Mouse (Mus musculus) urinary bladder, adult 2 months (tissue): ENCODE data around the gene Gjb1. TPM values are rescaled to one million over a fixed set of nuclear protein-coding genes. Genes with fewer than 3 reads are reported as not detected.
A peak's percentile ranks its signal among the peaks of the same experiment; 100 is the strongest.
"Not testable (repeated sequence)": the region's sequence is repeated elsewhere in the genome, so short reads cannot be mapped to it uniquely, and the experiment has no call there.

Experiments
- DNase-seq: peaks from one replicate; pipeline ENCODE4 v3.0.0; 2022; ENCODE audit warnings: low spot score
- polyA plus RNA-seq: library from polyadenylated mRNA; depleted of rRNA; stranded (reverse); fragments of >200 nt; gene quantifications from 2 replicates; pipeline ENCODE4 v1.2.3, GENCODE M21; 2012; rRNA removed

The Gjb1 gene
- polyA plus RNA-seq, result 0.07 and 0.21 TPM in 2 replicates

DNA sequence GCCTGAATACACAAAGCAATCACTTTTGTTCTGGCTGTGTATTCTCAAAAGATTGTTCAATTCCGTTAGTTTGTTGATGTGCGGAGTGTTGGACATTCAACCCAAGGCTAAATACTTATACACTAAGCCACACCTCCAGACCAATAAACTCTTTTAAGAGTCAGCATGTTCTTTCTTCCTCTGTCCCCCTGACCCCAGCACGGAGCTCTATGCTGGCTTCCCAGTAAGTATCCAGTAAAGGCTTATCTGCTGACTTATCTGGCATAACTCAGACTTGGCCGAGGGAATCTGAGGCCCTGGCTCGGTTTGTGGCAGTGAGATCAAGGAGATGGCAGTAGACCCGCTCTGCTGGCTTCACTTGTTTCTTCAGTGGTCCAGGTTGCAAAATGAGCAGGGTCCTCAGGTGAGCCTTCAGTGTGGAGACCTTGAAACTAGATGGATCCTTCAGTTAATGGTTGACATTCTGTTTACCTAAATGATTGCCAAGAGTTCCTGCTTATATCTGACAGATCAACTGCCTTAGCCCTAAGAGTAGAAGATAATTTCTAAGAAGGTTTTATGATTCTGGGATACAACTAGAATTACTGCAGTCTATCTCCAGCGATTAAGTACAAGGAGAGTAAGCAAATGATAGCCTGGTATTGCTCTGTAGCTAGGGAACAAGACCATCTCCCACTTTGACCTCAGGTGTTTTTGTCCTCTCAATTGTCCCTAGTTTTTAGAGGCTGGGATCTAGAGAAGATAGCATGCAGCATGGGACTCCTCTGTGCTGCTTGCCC, at the start of gene Gjb1:
Gjb1 (plus strand) TSS at position 189 of the 779 bp plus-strand sequence.
- no peak for DNase-seq

DNA sequence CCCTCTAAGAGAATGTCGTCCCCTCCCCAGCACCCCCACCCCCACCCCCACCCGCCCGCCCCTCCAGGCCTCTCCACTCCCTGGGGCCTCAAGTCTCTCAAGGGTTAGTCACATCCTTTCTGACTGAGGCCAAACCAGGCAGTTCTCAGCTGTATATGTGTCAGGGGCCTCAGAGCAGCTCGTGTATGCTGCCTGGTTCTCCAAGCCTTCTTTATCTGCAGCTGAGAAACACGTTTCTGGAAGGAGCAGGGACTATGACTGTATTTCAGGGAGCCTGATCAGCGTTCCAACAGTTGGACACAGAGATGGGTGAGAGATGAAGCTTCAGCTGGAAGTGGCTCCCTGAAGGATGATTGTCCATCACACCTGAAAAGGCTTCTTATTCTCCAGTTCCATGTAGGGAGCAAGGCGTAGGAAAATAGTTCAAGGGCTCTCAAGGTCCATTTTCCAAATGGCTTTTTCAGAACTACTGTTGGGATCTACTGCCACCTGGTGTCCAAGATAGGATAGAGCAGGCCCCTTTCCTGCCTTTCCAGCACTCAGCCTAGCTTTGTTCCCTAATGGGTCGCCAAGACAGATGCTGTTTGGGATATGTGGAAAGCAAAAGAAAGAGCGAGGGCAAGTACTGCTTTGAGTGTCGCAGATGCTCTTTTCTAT, 46.7 kb upstream of the Gjb1 start:
- peak; percentile 20 for DNase-seq

DNA sequence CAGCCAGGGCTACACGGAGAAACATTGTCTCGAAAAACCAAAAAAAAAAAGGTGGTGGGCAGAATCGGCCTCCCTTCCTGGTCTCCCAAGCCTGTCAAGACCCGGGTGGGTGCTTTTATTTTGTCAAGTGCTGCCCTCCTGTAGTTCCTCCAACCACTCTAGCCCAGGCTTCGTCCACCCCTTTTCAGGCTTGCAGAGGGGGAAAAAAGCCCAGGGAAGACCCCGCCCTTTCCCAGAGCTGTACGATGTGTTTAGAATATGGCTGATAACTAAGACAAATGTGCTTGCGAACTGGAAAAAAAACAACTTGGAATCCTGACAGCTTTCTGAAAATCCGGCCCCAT, 44.2 kb upstream of the Gjb1 start:
- DNase-seq, result no peak

GRCm38 (mm10) chrX:101332375-101333211, 43.6 kb upstream of the Gjb1 start:
- peak; percentile 67 for DNase-seq

DNA sequence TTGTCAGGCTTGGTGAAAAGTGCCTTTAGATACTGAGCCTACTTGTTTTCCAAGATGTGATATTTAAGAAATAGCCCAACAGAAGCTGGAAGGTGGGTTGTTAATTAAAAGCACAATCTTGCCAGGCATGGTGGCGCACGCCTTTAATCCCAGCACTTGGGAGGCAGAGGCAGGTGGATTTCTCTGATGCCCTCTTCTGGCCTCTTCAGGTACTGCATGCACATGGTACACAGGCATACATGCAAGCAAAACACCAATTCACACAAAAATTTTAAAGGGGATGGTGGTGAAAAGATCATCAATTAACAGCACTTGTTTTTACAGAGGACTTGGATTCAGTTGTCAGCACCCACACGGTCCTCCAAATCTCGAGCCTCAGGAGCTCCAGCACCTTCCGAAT, 41.6 kb upstream of the Gjb1 start:
- no peak for DNase-seq

- no peak for DNase-seq
These were observed 37.5 kb upstream of the Gjb1 start for GRCm38 (mm10) chrX:101338666-101339065.

- DNase-seq, result not testable (repeated sequence)
These were observed 33.3 kb upstream of the Gjb1 start for GRCm38 (mm10) chrX:101342837-101343236.

- no peak for DNase-seq
These were observed 30.7 kb upstream of the Gjb1 start for GRCm38 (mm10) chrX:101345456-101345855.

DNA sequence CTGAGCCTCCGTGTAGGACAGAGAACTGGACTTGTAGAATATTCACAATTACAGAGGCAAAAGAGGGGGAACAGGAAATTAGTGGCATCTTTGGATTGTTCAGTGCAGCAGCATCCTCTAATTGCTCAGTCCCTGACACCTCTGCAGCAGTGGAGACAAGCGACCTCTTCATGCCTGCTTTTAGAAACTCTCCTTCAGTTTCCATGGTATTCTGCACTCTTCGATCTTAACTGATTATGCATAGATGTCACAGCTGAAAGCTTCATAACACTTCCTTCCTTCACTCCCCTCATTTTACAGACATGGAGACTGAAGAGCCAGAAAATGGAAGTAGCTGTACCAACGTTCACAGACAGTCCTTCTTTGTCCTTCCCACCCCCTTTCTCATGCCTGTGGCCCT, 29.7 kb upstream of the Gjb1 start:
- no peak for DNase-seq

GRCm38 (mm10) chrX:101351188-101351587, 25.0 kb upstream of the Gjb1 start:
- DNase-seq, result no peak

DNA sequence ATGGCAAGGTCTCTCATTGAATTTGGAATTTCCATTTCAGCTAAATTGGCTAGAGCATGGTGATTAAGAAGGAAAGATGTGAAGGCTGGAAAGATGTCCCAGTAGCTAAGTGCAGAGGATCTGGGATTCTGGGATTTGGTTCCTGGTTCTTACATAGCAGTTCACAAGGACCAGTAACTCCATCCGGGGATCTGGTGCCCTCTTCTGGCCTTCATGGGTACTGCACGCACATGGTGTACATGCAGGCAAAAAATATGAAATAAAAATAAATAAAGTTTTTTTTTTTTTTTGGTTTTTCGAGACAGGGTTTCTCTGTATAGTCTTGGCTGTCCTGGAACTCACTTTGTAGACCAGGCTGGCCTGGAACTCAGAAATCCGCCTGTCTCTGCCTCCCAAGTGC, 17.3 kb upstream of the Gjb1 start:
- DNase-seq, result not testable (repeated sequence)

- no peak for DNase-seq
These were observed 7.2 kb upstream of the Gjb1 start for GRCm38 (mm10) chrX:101369001-101369400.

DNA sequence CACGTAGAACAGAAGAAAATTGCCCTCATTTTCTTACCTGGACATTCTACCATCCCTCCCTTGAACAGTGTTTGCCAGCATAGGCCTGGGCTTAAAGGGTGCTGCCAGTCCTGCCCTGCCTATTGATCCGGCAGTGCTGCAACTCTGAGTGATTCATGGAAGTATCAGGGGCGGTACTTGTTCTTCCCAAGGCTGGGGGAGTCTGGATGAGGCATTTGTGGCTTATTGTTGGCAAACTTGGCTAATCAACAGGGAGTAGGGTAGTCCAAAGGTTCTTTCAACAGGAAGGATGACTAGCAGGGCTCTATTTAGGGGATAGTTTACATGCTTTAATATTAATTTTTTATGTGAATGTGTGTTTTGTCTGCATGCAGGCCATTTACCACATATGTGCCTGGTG, 5.6 kb upstream of the Gjb1 start:
- no peak for DNase-seq

- DNase-seq, result no peak
These were observed 3.2 kb upstream of the Gjb1 start for GRCm38 (mm10) chrX:101372946-101373345.

DNA sequence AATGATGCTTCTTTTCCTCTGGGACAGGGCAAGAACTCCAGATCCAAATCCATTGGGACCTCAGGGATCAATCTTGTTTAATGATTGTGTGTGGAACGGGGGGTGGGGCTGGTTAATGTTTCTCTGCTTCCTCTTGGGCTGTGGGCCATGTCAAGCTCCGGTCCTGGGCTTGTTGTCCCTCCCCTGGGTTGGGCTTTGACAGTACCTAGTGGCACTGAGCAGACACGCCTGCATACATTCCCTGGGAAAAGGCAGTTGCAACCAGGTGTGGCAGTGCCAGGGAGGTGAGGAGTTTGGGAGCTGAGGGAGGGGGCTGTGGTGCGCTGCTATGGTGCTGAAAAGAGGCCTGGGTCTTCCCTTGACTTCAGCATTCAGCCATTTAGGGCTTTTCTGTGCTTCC, 898 bp downstream of the Gjb1 start:
- no peak for DNase-seq

DNA sequence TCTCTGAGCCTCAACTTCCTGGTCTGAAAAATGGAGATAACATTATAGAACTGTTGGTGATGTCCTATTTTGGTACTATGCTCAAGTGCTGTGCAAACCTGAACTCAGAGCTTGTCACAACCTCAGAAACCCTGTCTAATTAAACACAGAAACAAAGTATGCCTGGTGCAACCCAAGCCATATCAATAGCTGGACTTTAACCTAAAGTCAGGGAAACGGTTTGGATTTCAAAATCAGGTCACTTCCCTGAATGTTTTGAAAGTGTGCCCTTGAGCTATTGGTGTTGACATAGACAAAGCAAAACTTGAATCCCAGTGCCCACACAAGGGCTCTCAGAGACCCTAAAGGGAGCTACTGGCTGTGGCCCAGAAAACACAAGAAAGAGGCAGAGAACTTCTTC, 3.6 kb downstream of the Gjb1 start:
- DNase-seq, result no peak

DNA sequence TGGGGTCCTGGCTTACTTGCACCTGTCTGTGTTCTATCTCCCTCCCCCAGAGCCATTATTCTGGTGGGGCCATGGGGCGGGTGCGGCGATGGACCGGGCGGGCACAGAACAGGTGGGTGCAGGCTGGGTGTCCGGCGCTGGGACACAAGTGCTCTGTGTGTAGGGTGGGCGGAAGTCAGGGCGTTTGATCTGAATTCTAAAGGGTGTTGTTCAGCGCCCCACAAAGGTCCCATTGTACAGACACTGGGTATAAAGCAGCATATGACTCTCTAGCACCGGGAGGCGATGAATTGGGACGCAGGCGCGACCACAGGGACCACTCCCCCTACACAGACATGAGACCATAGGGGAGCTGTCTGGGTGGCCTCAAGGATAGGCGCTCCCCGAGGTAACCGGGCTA, 7.3 kb downstream of the Gjb1 start:
- DNase-seq, result no peak

- DNase-seq, result no peak
These were observed 8.4 kb downstream of the Gjb1 start for GRCm38 (mm10) chrX:101384439-101385137.

GRCm38 (mm10) chrX:101386222-101386621, 10.0 kb downstream of the Gjb1 start:
- no peak for DNase-seq

- DNase-seq, result no peak
These were observed 12.8 kb downstream of the Gjb1 start for GRCm38 (mm10) chrX:101388866-101389537.

- DNase-seq, result no peak
These were observed 18.2 kb downstream of the Gjb1 start for GRCm38 (mm10) chrX:101394341-101394740.
